In the genomic region with DNA sequence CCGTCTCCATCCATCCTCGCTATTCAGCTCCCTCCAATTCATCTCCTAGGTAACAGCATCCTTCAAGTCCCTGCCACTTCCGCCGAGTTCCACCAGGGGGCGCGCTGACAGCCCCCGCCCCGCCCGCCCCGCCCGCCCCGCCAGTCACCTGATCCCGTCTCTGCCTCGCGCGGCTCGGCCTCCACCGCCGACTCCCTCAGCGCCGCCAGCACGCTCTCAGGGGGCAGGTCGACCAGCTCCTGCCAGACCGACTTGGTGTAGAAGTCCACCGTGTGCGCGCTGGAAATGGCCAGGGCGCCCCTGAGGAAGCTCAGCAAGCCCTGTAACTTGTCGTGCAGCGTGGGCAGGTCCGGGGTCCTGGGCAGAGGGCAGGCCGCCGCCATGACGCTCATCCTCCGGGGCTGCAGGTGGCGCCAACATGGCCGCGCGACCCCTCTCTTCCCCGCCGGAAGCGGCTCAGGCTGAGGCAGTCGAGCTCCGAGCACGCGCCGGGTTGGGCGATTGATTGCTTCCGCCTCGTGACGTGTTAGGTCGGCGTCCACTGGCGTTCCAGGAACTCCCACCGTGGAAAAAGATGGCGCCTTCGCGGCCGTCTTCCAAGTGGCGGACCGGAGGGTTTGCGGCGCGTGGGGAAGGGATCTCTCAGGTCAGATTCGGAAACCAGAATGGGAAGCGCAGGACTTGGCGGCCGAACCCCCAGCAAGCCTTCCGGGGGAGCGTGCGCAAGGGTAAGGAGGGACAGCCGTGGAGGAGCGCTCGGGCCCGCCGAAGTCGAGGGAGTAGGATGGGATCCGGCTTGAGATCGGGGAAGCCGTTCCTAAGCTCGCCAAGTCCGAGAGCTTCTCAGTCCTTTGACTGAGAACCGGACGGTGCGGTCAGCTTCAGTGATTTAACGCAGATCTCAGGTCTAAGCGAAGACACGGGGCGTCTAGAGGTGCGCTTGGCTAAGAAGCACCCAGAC, we compare ENCODE assay signal across 7 mouse cellular contexts. TPM values are rescaled to one million over a fixed set of nuclear protein-coding genes. Genes with fewer than 3 reads are reported as not detected.
DNase-seq lines count a peak whose midpoint lies in the region; ATAC-seq lines count a peak whose summit lies in the region.

A gene (plus strand): TSS at position 140 of the 961 bp plus-strand sequence.
A gene (minus strand): TSS at position 453 of the 961 bp plus-strand sequence.

- H3K9me3 ChIP-seq in embryonic facial prominence, embryonic 11.5 days (replicated peaks; ENCODE audit: control insufficient read depth, low read length), result no peaks in the 10 kb centered on the region
- no peaks in the 10 kb centered on the region for H3K9me3 ChIP-seq in limb, embryonic 10.5 days (replicated peaks)
- H3K9me3 ChIP-seq in midbrain, embryonic 13.5 days, result no peaks in the 10 kb centered on the region

- no peaks in the 10 kb centered on the region for H3K27me3 ChIP-seq in embryonic facial prominence, embryonic 11.5 days (ENCODE audit: control insufficient read depth, insufficient read depth, low read length)
- H3K27me3 ChIP-seq in limb, embryonic 10.5 days (ENCODE audit: low read depth, poor library complexity, severe bottlenecking), result no peaks in the 10 kb centered on the region
- no peaks in the 10 kb centered on the region for H3K27me3 ChIP-seq in midbrain, embryonic 13.5 days

- no peaks in the 10 kb centered on the region for H3K4me1 ChIP-seq in embryonic facial prominence, embryonic 11.5 days (ENCODE audit: control insufficient read depth, insufficient read depth, low read length)
- peaks cover 11% of the 10 kb centered on the region for H3K4me1 ChIP-seq in limb, embryonic 10.5 days
- peaks cover 23% of the 10 kb centered on the region for H3K4me1 ChIP-seq in midbrain, embryonic 13.5 days (replicated peaks)

- DNase-seq in adrenal gland, postnatal 14 days, result peak; percentile 98
- DNase-seq in embryonic facial prominence, embryonic 11.5 days (ENCODE audit: low spot score), result peak; percentile 96
- DNase-seq in kidney, adult 11 months, result peak; percentile 95
- DNase-seq in limb, embryonic 10.5 days (ENCODE audit: low spot score), result peak; percentile 99
- DNase-seq in spleen, adult 12 weeks (ENCODE audit: low spot score), result peak; percentile 94

- H3K4me2 ChIP-seq in embryonic facial prominence, embryonic 11.5 days (ENCODE audit: low read depth, low read length), result peak within 1 kb of the TSS; percentile 38
- peak within 1 kb of the TSS; percentile 83 for H3K4me2 ChIP-seq in midbrain, embryonic 13.5 days (replicated peaks)

- ATAC-seq in embryonic facial prominence, embryonic 11.5 days (replicated peaks; ENCODE audit: insufficient number of reproducible peaks, low FRiP score, low TSS enrichment, low read depth), result peak; percentile 99
- ATAC-seq in granulocyte monocyte progenitor cell, adult 5-6 weeks (replicated peaks; ENCODE audit: poor library complexity, severe bottlenecking), result peak; percentile 95
- peak; percentile 99 for ATAC-seq in midbrain, embryonic 13.5 days

- H3K27ac ChIP-seq in embryonic facial prominence, embryonic 11.5 days (replicated peaks; ENCODE audit: low read depth, low read length), result peak within 1 kb of the TSS; percentile 86
- peak within 1 kb of the TSS; percentile 97 for H3K27ac ChIP-seq in limb, embryonic 10.5 days
- H3K27ac ChIP-seq in midbrain, embryonic 13.5 days, result peak within 1 kb of the TSS; percentile 94

- under 1% methylated on average over 83 of the region's 90 CpGs for WGBS in embryonic facial prominence, embryonic 11.5 days
- WGBS in limb, embryonic 10.5 days, result under 1% methylated on average over 89 of the region's 90 CpGs
- under 1% methylated on average over 90 of the region's 90 CpGs for WGBS in midbrain, embryonic 13.5 days

- peak within 1 kb of the TSS; percentile 71 for H3K4me3 ChIP-seq in embryonic facial prominence, embryonic 11.5 days (ENCODE audit: low read depth, low read length)
- H3K4me3 ChIP-seq in limb, embryonic 10.5 days, result peak within 1 kb of the TSS; percentile 79
- peak within 1 kb of the TSS; percentile 91 for H3K4me3 ChIP-seq in midbrain, embryonic 13.5 days (replicated peaks)

- peaks cover 5% of the 10 kb centered on the region for H3K36me3 ChIP-seq in embryonic facial prominence, embryonic 11.5 days (replicated peaks; ENCODE audit: control insufficient read depth, insufficient read depth, low read depth, low read length)
- peaks cover 42% of the 10 kb centered on the region for H3K36me3 ChIP-seq in limb, embryonic 10.5 days
- H3K36me3 ChIP-seq in midbrain, embryonic 13.5 days, result peaks cover 32% of the 10 kb centered on the region

- H3K9ac ChIP-seq in embryonic facial prominence, embryonic 11.5 days (replicated peaks; ENCODE audit: low read length), result peak within 1 kb of the TSS; percentile 88
- H3K9ac ChIP-seq in midbrain, embryonic 13.5 days (replicated peaks), result peak within 1 kb of the TSS; percentile 85

RNA-seq across cellular contexts. Expression of the first gene that starts in this region (rescaled TPM):
- total RNA-seq in adrenal gland, postnatal 14 days (2021), result 17.4 and 20.0 TPM in 2 replicates
- polyA plus RNA-seq in embryonic facial prominence, embryonic 11.5 days (2014; fragmentation: Nextera tagmentation; extraction: Ambion mirVana), result 54.8 and 60.7 TPM in 2 replicates
- total RNA-seq in granulocyte monocyte progenitor cell, adult 5-6 weeks (2014; fragmentation: Nextera tagmentation), result 22.8 and 44.8 TPM in 2 replicates
- 31.2 TPM in 2 replicates for total RNA-seq in granulocyte monocyte progenitor cell, adult 5-6 weeks (2017)
- polyA plus RNA-seq in limb, embryonic 10.5 days (2016; fragmentation: Nextera tagmentation; extraction: Ambion mirVana), result 59.2 and 59.3 TPM in 2 replicates
- 50.4 and 54.2 TPM in 2 replicates for polyA plus RNA-seq in midbrain, embryonic 13.5 days (2015; fragmentation: Nextera tagmentation; extraction: Ambion mirVana)

RNA-seq across cellular contexts. Expression of the second gene that starts in this region (rescaled TPM):
- total RNA-seq in adrenal gland, postnatal 14 days (2021), result 8.3 and 10.7 TPM in 2 replicates
- polyA plus RNA-seq in embryonic facial prominence, embryonic 11.5 days (2014; fragmentation: Nextera tagmentation; extraction: Ambion mirVana), result 13.5 and 16.7 TPM in 2 replicates
- total RNA-seq in granulocyte monocyte progenitor cell, adult 5-6 weeks (2014; fragmentation: Nextera tagmentation), result 7.2 and 11.1 TPM in 2 replicates
- 12.9 and 19.8 TPM in 2 replicates for total RNA-seq in granulocyte monocyte progenitor cell, adult 5-6 weeks (2017)
- 11.7 and 13.2 TPM in 2 replicates for polyA plus RNA-seq in limb, embryonic 10.5 days (2016; fragmentation: Nextera tagmentation; extraction: Ambion mirVana)
- 12.0 and 14.2 TPM in 2 replicates for polyA plus RNA-seq in midbrain, embryonic 13.5 days (2015; fragmentation: Nextera tagmentation; extraction: Ambion mirVana)

Comparison
In these comparisons a context has a peak if more than half of its experiments do, and no peak if none do; other contexts are left out.
1. Peak in every context shown above with its lines: DNase-seq, ATAC-seq, H3K4me3 ChIP-seq and H3K27ac ChIP-seq.